Mouse (Mus musculus) cerebellum, postnatal 36 days (tissue): ENCODE results near the gene Zfp963.
"Not testable (repeated sequence)": the region's sequence is repeated elsewhere in the genome, so short reads cannot be mapped to it uniquely, and the experiment has no call there.

Experiments used
- DNase-seq, 2 experiments: peaks; one replicate each; pipeline ENCODE4 v3.0.0; 2021 to 2022; ENCODE audit warnings: mixed read lengths in 2 of 2

Zfp963 gene

DNA sequence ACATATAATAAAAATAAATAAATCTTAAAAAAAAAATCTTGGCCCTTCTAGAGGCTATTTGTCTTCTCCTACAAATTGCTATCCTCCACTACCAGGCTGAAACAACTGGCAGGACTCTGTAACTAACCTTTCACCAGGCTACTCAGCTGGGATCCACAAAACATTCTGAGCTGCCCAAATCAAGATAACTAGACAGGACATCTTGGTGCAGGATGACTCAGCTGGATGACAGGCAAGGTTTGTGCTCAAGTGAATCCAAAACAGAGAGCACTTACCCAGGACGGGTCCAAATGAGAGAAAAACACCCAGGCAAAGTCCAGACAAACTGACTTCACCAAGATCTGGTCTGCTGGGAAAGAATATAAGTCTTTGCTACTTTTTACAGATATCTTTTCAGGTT is 14.3 kb downstream of the Zfp963 start:
- no peak for DNase-seq

GRCm38 (mm10) chr8:69717232-69717580 is 32.6 kb downstream of the Zfp963 start:
- DNase-seq: no peak

GRCm38 (mm10) chr8:69716403-69717231 is 33.2 kb downstream of the Zfp963 start:
- DNase-seq: peak; percentile 91 to 93

- peak in 1 of 2 experiments; percentile 8 for DNase-seq
These were observed 34.4 kb downstream of the Zfp963 start for GRCm38 (mm10) chr8:69715366-69715765.

- DNase-seq: no peak
These were observed 36.3 kb downstream of the Zfp963 start for GRCm38 (mm10) chr8:69713516-69713915.

GRCm38 (mm10) chr8:69710624-69711023 is 39.1 kb downstream of the Zfp963 start, which contains the start of gene Zfp869:
TSS of gene Zfp869 (minus strand) at chr8:69710724.
- not testable (repeated sequence) for DNase-seq

DNA sequence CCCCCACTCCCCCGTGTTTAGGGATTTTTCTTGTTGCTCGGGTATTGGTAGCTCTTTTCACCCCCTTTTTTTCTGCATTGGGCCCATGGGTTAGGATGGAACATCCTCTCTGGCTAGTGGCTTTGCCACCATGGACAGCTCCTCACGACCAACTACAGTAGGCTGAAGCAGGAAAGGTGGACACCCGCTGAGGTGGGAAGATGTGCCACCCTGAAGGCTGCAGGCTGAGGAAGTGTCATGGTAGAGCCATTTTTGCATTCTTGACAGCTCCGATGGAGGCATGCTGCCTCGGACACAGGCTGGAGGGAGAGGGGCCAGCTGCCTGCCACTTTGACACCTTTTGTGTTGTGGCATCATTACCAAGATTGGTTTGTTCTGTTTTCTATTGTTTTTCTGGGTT is 48.0 kb downstream of the Zfp963 start:
- no peak for DNase-seq
